In the genomic region with DNA sequence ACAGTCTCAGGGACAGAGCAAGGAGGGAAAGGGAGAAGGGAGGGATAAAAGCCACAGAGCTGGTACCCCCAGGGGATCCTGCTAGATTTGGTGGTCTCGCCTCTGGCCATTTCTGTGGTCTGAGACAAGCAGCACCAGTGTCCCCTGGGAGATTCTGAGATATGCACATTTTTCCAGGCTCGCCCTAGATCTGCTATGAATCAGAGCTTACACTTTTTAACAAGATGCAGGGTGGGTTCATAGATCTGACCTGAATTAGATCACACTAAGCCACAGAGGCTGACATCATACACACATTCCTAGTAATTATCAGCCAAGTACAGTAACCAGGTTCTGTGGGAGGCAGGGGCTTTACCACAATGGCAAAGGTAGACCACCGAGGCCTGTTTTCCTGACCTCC, we compare ENCODE assay signal across 32 mouse cellular contexts. TPM values are rescaled to one million over a fixed set of nuclear protein-coding genes. Genes with fewer than 3 reads are reported as not detected.
DNase-seq lines count a peak whose midpoint lies in the region; ATAC-seq and TF ChIP-seq lines count a peak whose summit lies in the region.
"Had no signal": no experiment of that assay in that cellular context is flagged by ENCODE, and none has a peak within 500 bp of the region (broad histone marks: within the 10 kb centered on the region; RNA-seq: fewer than 3 reads in every experiment).

No protein-coding gene starts in this region.

- H3K79me2 ChIP-seq in CH12.LX (replicated peaks; ENCODE audit: control insufficient read depth, extremely low read depth, insufficient read depth, poor library complexity, severe bottlenecking) = no peaks in the 10 kb centered on the region

- H3K27me3 ChIP-seq in limb, embryonic 13.5 days = no peaks in the 10 kb centered on the region
- H3K27me3 ChIP-seq in limb, embryonic 10.5 days (ENCODE audit: low read depth, poor library complexity, severe bottlenecking) = no peaks in the 10 kb centered on the region
- H3K27me3 ChIP-seq in CH12.LX (replicated peaks) = no peaks in the 10 kb centered on the region
- H3K27me3 ChIP-seq in limb, embryonic 15.5 days = no peaks in the 10 kb centered on the region
- H3K27me3 ChIP-seq: forebrain, embryonic 12.5 days; liver, embryonic 12.5 days; neural tube, embryonic 15.5 days had no signal

- no peak overlapping the region for H3K27ac ChIP-seq in limb, embryonic 13.5 days
- H3K27ac ChIP-seq in limb, embryonic 10.5 days = no peak overlapping the region
- H3K27ac ChIP-seq in CH12.LX (ENCODE audit: insufficient read depth, low read depth) = no peak overlapping the region
- H3K27ac ChIP-seq in brown adipose tissue, adult 24 weeks (replicated peaks; ENCODE audit: low read depth, low read length) = peak overlapping the region; percentile 84
- peak overlapping the region; percentile 54 for H3K27ac ChIP-seq in limb, embryonic 15.5 days
- H3K27ac ChIP-seq: forebrain, embryonic 12.5 days; hindbrain, embryonic 14.5 days; liver, embryonic 12.5 days; neural tube, embryonic 15.5 days had no signal

- in situ Hi-C loops in CH12.LX (cut with MboI; ENCODE audit: low pct_ligation_motif_present, low pct_unique_long_range_greater_than_20kb, low sequenced_read_pairs) = no loop called here

- no peak for TF ChIP-seq POLR2A in CH12.LX (IDR thresholded peaks at IDR 0.05; ENCODE audit: low read depth, low read length)

- dilution Hi-C loops in CH12.LX (cut with MboI; ENCODE audit: extremely low pct_ligation_motif_present, extremely low pct_unique_long_range_greater_than_20kb, low sequenced_read_pairs) = no loop called here

- no peak for DNase-seq in limb, embryonic 10.5 days (ENCODE audit: low spot score)
- DNase-seq in CH12.LX (ENCODE audit: extremely low read depth) = peak; percentile 16
- no peak for DNase-seq in adrenal gland, postnatal 4 days (ENCODE audit: low spot score in 2 of 2)
- no peak for DNase-seq in cerebellum, adult 11-12 months
- DNase-seq: adrenal gland, postnatal 36 days; cerebellum, adult 18-20 months; cerebellum, postnatal 14 days; heart, postnatal 36 days; kidney, adult 9 months; kidney, postnatal 14 days; lung, adult 18-20 months; lung, postnatal 10 days; right cerebral cortex, postnatal 14 days; spleen, adult 18-20 months had no signal

- 0 out of 2 replicates have a peak, but pooled peaks have one; percentile 36 for ATAC-seq in limb, embryonic 13.5 days (ENCODE audit: low FRiP score, low read depth)
- ATAC-seq in limb, embryonic 15.5 days (ENCODE audit: insufficient number of reproducible peaks, low FRiP score, low TSS enrichment, low read depth) = no peak
- ATAC-seq: liver, embryonic 12.5 days had no signal

- no peak for TF ChIP-seq EP300 in CH12.LX (IDR thresholded peaks at IDR 0.05; ENCODE audit: low read length)

- no peak for TF ChIP-seq CTCF in CH12.LX (conservative IDR thresholded peaks at IDR 0.05 in 1 of 2, IDR thresholded peaks at IDR 0.05 in 1 of 2; ENCODE audit: low read depth in 2 of 2, low read length in 2 of 2)

- no peak for TF ChIP-seq RAD21 in CH12.LX (IDR thresholded peaks at IDR 0.05; ENCODE audit: low read depth, low read length)

- peaks cover 16% of the 10 kb centered on the region; the same call in 1 of the 2 replicates for H3K4me1 ChIP-seq in limb, embryonic 13.5 days
- H3K4me1 ChIP-seq in limb, embryonic 10.5 days = peaks cover 28% of the 10 kb centered on the region
- peaks cover 0 to 7% of the 10 kb centered on the region in 2 experiments; a peak in 1 of 4 replicates for H3K4me1 ChIP-seq in CH12.LX (ENCODE audit: control insufficient read depth in 1 of 2, insufficient read depth in 2 of 2)
- H3K4me1 ChIP-seq in brown adipose tissue, adult 24 weeks (ENCODE audit: control insufficient read depth, insufficient read depth, insufficient read length, low read length) = peaks cover 12% of the 10 kb centered on the region
- H3K4me1 ChIP-seq in limb, embryonic 15.5 days = peaks cover 20% of the 10 kb centered on the region
- H3K4me1 ChIP-seq: forebrain, embryonic 12.5 days; liver, embryonic 12.5 days; neural tube, embryonic 15.5 days had no signal

- no peak overlapping the region for H3K4me3 ChIP-seq in limb, embryonic 13.5 days
- H3K4me3 ChIP-seq in limb, embryonic 10.5 days = no peak overlapping the region
- no peak overlapping the region for H3K4me3 ChIP-seq in CH12.LX (replicated peaks in 1 of 3; ENCODE audit: low read depth in 2 of 3, low read length in 2 of 3, poor library complexity in 1 of 3)
- no peak overlapping the region for H3K4me3 ChIP-seq in brown adipose tissue, adult 24 weeks (ENCODE audit: insufficient read depth, low read depth, low read length)
- no peak overlapping the region for H3K4me3 ChIP-seq in limb, embryonic 15.5 days
- H3K4me3 ChIP-seq: erythroblast, embryonic 14.5 days; forebrain, embryonic 12.5 days; layer of hippocampus, adult 2 months; liver, embryonic 12.5 days; neural tube, embryonic 15.5 days had no signal

- WGBS in limb, embryonic 13.5 days = 52% methylated on average over 3 of the region's 3 CpGs
- WGBS in limb, embryonic 10.5 days = 86% methylated on average over 3 of the region's 3 CpGs
- 66% methylated on average over 3 of the region's 3 CpGs for WGBS in limb, embryonic 15.5 days

- no peak overlapping the region for H3K9ac ChIP-seq in limb, embryonic 13.5 days
- H3K9ac ChIP-seq in CH12.LX (ENCODE audit: insufficient read depth, low read depth) = no peak overlapping the region
- no peak overlapping the region for H3K9ac ChIP-seq in limb, embryonic 15.5 days
- H3K9ac ChIP-seq: forebrain, embryonic 12.5 days; hindbrain, embryonic 14.5 days; liver, embryonic 12.5 days; neural tube, embryonic 15.5 days had no signal

- H3K4me2 ChIP-seq in limb, embryonic 13.5 days (replicated peaks) = no peak overlapping the region
- no peak overlapping the region for H3K4me2 ChIP-seq in CH12.LX (ENCODE audit: insufficient read depth, low read depth, poor library complexity, severe bottlenecking)
- no peak overlapping the region for H3K4me2 ChIP-seq in limb, embryonic 15.5 days
- H3K4me2 ChIP-seq: forebrain, embryonic 12.5 days; hindbrain, embryonic 14.5 days; liver, embryonic 12.5 days; neural tube, embryonic 15.5 days had no signal

- no peaks in the 10 kb centered on the region for H3K9me3 ChIP-seq in limb, embryonic 13.5 days
- H3K9me3 ChIP-seq in limb, embryonic 10.5 days (replicated peaks) = no peaks in the 10 kb centered on the region
- no peaks in the 10 kb centered on the region for H3K9me3 ChIP-seq in CH12.LX (replicated peaks; ENCODE audit: low read length)
- no peaks in the 10 kb centered on the region for H3K9me3 ChIP-seq in limb, embryonic 15.5 days
- H3K9me3 ChIP-seq: forebrain, embryonic 12.5 days; liver, embryonic 12.5 days; neural tube, embryonic 15.5 days had no signal

- peaks cover 39% of the 10 kb centered on the region for H3K36me3 ChIP-seq in limb, embryonic 13.5 days
- peaks cover 15% of the 10 kb centered on the region; the same call in 1 of the 2 replicates for H3K36me3 ChIP-seq in limb, embryonic 10.5 days
- peaks cover 24 to 73% of the 10 kb centered on the region in 2 experiments for H3K36me3 ChIP-seq in CH12.LX (replicated peaks in 1 of 2; ENCODE audit: control insufficient read depth in 1 of 2, insufficient read depth in 1 of 2, low read length in 1 of 2)
- peaks cover 44% of the 10 kb centered on the region for H3K36me3 ChIP-seq in limb, embryonic 15.5 days

TF ChIP-seq in CH12.LX, 34 proteins besides CTCF, POLR2A, EP300 and RAD21 (continues in another document):
- TF ChIP-seq ELF1 (IDR thresholded peaks at IDR 0.05; ENCODE audit: low read depth, low read length) (no peak), MAZ (IDR thresholded peaks at IDR 0.05; ENCODE audit: low read depth, low read length) (no peak)

RNA-seq across cellular contexts. Expression of a gene that starts 18.9 kb away (rescaled TPM):
- polyA plus RNA-seq in limb, embryonic 13.5 days (2015; fragmentation: Nextera tagmentation; extraction: Ambion mirVana) = 6.6 and 8.0 TPM in 2 replicates
- 3.5 and 4.3 TPM in 2 replicates for polyA plus RNA-seq in limb, embryonic 10.5 days (2016; fragmentation: Nextera tagmentation; extraction: Ambion mirVana)
- total RNA-seq in CH12.LX (2012; rRNA removed) = 16.6 and 17.0 TPM in 2 replicates
- total RNA-seq in CH12.LX (2014; rRNA removed) = 10.9 and 11.5 TPM in 2 replicates
- 16.7 and 17.9 TPM in 2 replicates for polyA plus RNA-seq in CH12.LX (2012; ENCODE audit: insufficient read length, low read depth)
- 9.4 and 11.1 TPM in 2 replicates for polyA plus RNA-seq in brown adipose tissue, adult 24 weeks (2012; ENCODE audit: insufficient read depth, insufficient read length, missing spikeins)
- 7.5 and 8.2 TPM in 2 replicates for polyA plus RNA-seq in limb, embryonic 15.5 days (2015; fragmentation: Nextera tagmentation; extraction: Ambion mirVana)
- 10 to 100 TPM; 15.4 to 15.5 TPM for total RNA-seq in adrenal gland, postnatal 4 days (2021)

RNA-seq across cellular contexts. Expression of a gene that starts 27.0 kb away (rescaled TPM):
- not detected in 2 replicates for polyA plus RNA-seq in limb, embryonic 13.5 days (2015; fragmentation: Nextera tagmentation; extraction: Ambion mirVana)
- not detected in 2 replicates for polyA plus RNA-seq in limb, embryonic 10.5 days (2016; fragmentation: Nextera tagmentation; extraction: Ambion mirVana)
- total RNA-seq in CH12.LX (2012; rRNA removed) (not detected in 2 replicates), CH12.LX (2014; rRNA removed) (not detected in 2 replicates)
- not detected in 2 replicates for polyA plus RNA-seq in CH12.LX (2012; ENCODE audit: insufficient read length, low read depth)
- polyA plus RNA-seq in brown adipose tissue, adult 24 weeks (2012; ENCODE audit: insufficient read depth, insufficient read length, missing spikeins) = not detected in 2 replicates
- not detected in 2 replicates for polyA plus RNA-seq in limb, embryonic 15.5 days (2015; fragmentation: Nextera tagmentation; extraction: Ambion mirVana)
- not detected for total RNA-seq in adrenal gland, postnatal 4 days (2021)
- total RNA-seq: adrenal gland, adult 18-20 months; adrenal gland, postnatal 36 days; gastrocnemius, postnatal 4 days; heart, adult 8-10 months; heart, postnatal 36 days; layer of hippocampus, adult 2 months; layer of hippocampus, postnatal 25 days; megakaryocyte, adult 5-6 weeks had no signal
- polyA plus RNA-seq: erythroblast, embryonic 14.5 days; heart, embryonic 14.5 days; hindbrain, embryonic 14.5 days; intestine, embryonic 14.5 days; limb, embryonic 11.5 days; liver, embryonic 12.5 days; urinary bladder, adult 2 months had no signal

RNA-seq across cellular contexts. Expression of a gene that starts 30.0 kb away (rescaled TPM):
- not detected in 2 replicates for polyA plus RNA-seq in limb, embryonic 13.5 days (2015; fragmentation: Nextera tagmentation; extraction: Ambion mirVana)
- not detected in 2 replicates for polyA plus RNA-seq in limb, embryonic 10.5 days (2016; fragmentation: Nextera tagmentation; extraction: Ambion mirVana)
- total RNA-seq in CH12.LX (2012; rRNA removed) (1.8 and 2.2 TPM in 2 replicates), CH12.LX (2014; rRNA removed) (0.87 and 1.0 TPM in 2 replicates)
- 3.4 and 4.0 TPM in 2 replicates for polyA plus RNA-seq in CH12.LX (2012; ENCODE audit: insufficient read length, low read depth)
- polyA plus RNA-seq in brown adipose tissue, adult 24 weeks (2012; ENCODE audit: insufficient read depth, insufficient read length, missing spikeins) = not detected in 2 replicates
- polyA plus RNA-seq in limb, embryonic 15.5 days (2015; fragmentation: Nextera tagmentation; extraction: Ambion mirVana) = not detected in 2 replicates
- under 1 TPM; 0.39 to 0.40 TPM for total RNA-seq in adrenal gland, postnatal 4 days (2021)
- total RNA-seq: heart, adult 8-10 months; heart, postnatal 36 days; megakaryocyte, adult 5-6 weeks had no signal
- polyA plus RNA-seq: erythroblast, embryonic 14.5 days; heart, embryonic 14.5 days; limb, embryonic 11.5 days; liver, embryonic 12.5 days had no signal

RNA-seq across cellular contexts. Expression of a gene that starts 51.7 kb away (rescaled TPM):
- 23.2 and 24.5 TPM in 2 replicates for polyA plus RNA-seq in limb, embryonic 13.5 days (2015; fragmentation: Nextera tagmentation; extraction: Ambion mirVana)
- 13.1 and 16.8 TPM in 2 replicates for polyA plus RNA-seq in limb, embryonic 10.5 days (2016; fragmentation: Nextera tagmentation; extraction: Ambion mirVana)
- total RNA-seq in CH12.LX (2012; rRNA removed) (121 and 144 TPM in 2 replicates), CH12.LX (2014; rRNA removed) (135 and 150 TPM in 2 replicates)
- polyA plus RNA-seq in CH12.LX (2012; ENCODE audit: insufficient read length, low read depth) = 144 and 156 TPM in 2 replicates
- polyA plus RNA-seq in brown adipose tissue, adult 24 weeks (2012; ENCODE audit: insufficient read depth, insufficient read length, missing spikeins) = 148 and 163 TPM in 2 replicates
- polyA plus RNA-seq in limb, embryonic 15.5 days (2015; fragmentation: Nextera tagmentation; extraction: Ambion mirVana) = 19.7 and 30.8 TPM in 2 replicates
- 100 to 1,000 TPM; 171 to 182 TPM for total RNA-seq in adrenal gland, postnatal 4 days (2021)

Comparison
In these comparisons a context has a peak if more than half of its experiments do, and no peak if none do; other contexts are left out.
1. H3K27ac ChIP-seq: peak in brown adipose tissue, adult 24 weeks (single experiment) and limb, embryonic 15.5 days (single experiment); none in limb, embryonic 13.5 days (single experiment), limb, embryonic 10.5 days (single experiment) and CH12.LX (single experiment).